Mouse (Mus musculus): ENCODE data around the gene Fa2h.

GRCm38 (mm10) chr8:111390837-111391236 lies 2.8 kb downstream of the Fa2h start:
- TF ChIP-seq CTCF (IDR thresholded peaks at IDR 0.05; ENCODE audit: borderline replicate concordance, control insufficient read depth, extremely low read depth, insufficient read depth, low read length, poor library complexity) (no peak), POLR2A (IDR thresholded peaks at IDR 0.05; ENCODE audit: control insufficient read depth, extremely low read depth, insufficient read depth, low read length, poor library complexity) (no peak)
